Mouse (Mus musculus): Measurements from ENCODE around the gene 4930402H24Rik.

DNA sequence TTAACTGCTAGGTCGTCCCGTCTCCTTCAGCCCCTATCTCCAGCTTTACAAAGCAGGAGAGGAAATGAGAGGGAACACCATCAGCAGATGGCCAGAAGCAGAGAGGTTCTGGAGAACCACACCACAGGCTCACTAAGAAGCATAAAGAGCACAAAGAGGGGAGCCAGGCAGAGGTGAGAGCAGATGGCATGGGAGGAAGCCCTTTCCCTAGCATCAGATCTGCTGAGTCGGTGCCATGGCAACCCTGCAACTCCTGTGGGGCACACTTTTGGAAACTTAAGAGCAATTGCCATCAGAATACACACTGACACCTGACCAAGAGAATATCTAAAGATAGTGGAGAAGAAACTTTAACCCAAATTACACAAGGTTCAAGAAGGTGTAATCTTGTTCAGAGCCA lies 151.6 kb downstream of the 4930402H24Rik start:
- TF ChIP-seq CTCF (IDR thresholded peaks at IDR 0.05; ENCODE audit: extremely low read depth, insufficient read length, insufficient replicate concordance, low read depth, low read length) (no peak), POLR2A (IDR thresholded peaks at IDR 0.05; ENCODE audit: low read depth, low read length) (no peak)
